Mouse (Mus musculus): Measurements from ENCODE around the gene Dot1l.

DNA sequence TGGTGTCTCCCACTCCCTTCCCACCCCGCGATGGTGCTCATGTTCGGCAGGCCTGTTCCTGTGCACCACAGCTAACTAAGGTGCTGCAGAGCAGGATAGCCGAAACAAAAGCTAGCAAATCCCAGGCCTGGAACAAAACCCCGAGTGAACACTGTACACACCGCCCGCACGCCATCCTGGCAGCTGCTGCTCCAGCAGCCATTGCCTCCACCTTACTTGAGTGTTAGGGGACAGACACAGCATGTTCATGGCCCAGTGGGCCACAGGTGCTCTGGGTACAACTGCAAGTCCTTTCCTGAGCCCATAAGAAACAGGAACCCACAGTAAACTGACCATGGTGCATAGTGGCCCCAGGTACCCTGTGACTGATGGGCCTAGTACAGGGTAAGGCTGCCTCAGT lies 39.7 kb downstream of the Dot1l start:
- TF ChIP-seq CTCF (IDR thresholded peaks at IDR 0.05; ENCODE audit: borderline replicate concordance, control insufficient read depth, extremely low read depth, insufficient read depth, low read length, poor library complexity) (no peak), POLR2A (IDR thresholded peaks at IDR 0.05; ENCODE audit: control insufficient read depth, extremely low read depth, insufficient read depth, low read length, poor library complexity) (no peak)

Measured in thymus, adult 2 months (tissue).